Mouse (Mus musculus): ENCODE data around the gene Clpx.
"Not testable (repeated sequence)": the region's sequence is repeated elsewhere in the genome, so short reads cannot be mapped to it uniquely, and the experiment has no call there.

The Clpx gene

DNA sequence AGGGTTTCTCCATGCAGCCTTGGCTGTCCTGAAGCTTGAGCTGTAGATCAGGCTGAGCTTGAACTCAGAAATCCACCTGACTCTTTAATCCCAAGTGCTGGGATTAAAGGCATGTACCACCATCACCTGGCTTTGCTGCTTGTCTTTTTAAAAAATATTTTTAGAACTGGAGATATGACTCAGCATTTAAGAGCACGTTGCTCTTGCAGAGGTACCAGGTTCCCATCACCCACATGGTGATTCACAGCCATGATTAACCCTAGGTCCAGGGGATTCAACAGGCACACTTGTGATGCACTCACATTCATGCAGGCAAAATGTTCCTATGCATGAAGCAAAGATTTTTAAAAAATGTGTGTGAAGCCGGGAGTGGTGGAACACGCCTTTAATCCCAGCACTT is 1.6 kb upstream of the Clpx start:
- DNase-seq = no peak

DNA sequence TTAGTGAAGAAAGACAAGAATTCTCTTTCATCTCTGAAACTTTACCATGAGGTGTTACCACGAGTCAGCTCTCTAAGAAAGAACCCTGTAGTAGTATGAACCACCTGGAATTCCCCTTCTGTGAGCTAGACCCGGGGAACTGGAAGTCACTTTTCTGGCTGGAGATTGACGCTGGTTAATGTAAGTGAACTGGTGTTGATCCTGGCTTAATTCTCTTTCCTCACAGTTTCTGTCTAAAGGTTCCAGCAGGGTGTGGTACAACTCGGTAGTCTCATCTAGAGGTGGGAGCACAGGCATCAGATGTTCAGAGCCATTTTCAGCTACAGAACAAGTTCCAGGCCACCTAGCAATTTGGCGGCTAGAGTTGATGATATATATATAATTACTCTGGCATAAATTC is 941 bp upstream of the Clpx start:
- no peak for DNase-seq

GRCm38 (mm10) chr9:65293580-65293972 is 484 bp upstream of the Clpx start:
- no peak for DNase-seq

- DNase-seq = no peak
Measured at GRCm38 (mm10) chr9:65294716-65295378, 787 bp downstream of the Clpx start.

DNA sequence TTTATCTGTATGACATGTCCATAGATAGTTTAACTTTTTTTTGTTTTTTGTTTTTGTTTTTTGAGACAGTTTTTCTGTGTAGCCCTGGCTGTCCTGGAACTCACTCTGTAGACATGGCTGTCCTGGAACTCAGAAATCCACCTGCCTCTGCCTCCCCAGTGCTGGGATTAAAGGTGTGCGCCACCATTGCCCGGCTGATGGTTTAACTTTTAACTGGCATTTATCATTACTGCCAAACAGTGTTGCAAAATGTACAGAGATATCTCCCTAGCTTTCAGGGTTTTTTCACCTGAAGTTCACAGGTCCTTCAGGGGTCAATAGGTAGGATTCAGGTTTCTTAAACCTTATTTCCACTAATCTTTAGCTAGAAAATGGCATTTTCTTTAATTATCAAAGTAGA is 3.0 kb downstream of the Clpx start:
- DNase-seq = no peak

- DNase-seq = no peak
Measured at GRCm38 (mm10) chr9:65298761-65299160, 4.7 kb downstream of the Clpx start.

GRCm38 (mm10) chr9:65299650-65300049 is 5.6 kb downstream of the Clpx start:
- DNase-seq = no peak

GRCm38 (mm10) chr9:65302327-65302983 is 8.4 kb downstream of the Clpx start:
- no peak for DNase-seq

DNA sequence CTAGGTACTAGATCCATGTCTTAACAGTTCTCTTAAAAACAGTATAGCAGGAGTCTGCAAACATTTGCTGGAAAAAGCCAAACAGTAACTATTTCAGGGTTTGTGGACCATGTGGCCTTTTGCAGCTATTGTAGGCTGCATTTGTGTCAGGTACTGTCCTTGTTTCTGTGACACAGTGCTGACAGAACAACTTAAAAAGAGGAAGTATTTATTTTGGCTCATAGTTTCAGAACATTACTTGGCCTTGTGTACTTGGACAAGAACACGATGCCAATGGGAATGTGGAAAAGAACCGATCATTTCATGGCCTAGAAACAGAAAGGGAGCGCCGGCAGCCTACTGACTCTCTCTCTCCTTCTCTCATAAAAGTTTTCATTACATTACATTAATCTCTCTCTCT is 9.5 kb downstream of the Clpx start:
- DNase-seq = no peak

DNA sequence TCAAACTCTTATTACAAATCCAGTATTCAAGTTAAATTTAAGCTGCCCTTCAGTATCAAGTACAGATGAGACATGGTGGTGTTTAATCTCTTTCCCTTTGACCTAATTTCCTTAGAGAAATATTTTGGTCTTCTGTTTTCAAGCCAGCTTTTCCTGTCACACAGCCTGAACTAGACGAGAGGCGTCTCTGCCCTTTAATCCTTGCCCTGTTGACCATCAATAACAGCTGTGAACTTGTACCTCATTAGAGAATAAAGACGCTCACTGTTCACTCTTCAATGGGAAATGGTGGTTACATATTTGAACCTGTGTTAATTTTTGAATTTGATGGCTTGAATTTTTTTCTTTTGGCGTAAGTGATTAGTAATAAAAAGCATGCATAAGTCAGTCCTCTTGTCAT is 10.2 kb downstream of the Clpx start:
- peak; percentile 76 for DNase-seq

- DNase-seq = peak; percentile 55
Measured at GRCm38 (mm10) chr9:65306672-65307071, 12.6 kb downstream of the Clpx start.

GRCm38 (mm10) chr9:65308011-65308410 is 14.0 kb downstream of the Clpx start:
- no peak for DNase-seq

GRCm38 (mm10) chr9:65312669-65313357 is 18.8 kb downstream of the Clpx start:
- no peak for DNase-seq

DNA sequence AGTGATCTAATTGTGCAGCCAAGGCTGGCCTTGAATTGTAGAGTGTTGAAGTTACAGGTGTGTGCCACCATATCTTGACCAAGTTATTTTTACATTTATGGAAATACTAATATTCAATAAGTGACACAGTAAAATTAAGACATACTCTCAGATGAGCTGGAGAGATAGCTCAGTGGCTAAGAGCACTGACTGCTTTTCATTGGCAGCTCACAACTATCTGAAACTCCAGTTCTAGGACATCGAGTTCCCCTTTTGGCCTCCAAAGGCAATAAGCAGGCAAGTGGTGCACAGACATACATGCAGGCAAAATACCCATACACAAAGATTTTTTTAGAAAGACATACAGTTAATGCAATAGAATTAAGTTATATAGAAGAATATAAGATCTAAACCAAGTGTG is 19.8 kb downstream of the Clpx start:
- no peak for DNase-seq

DNA sequence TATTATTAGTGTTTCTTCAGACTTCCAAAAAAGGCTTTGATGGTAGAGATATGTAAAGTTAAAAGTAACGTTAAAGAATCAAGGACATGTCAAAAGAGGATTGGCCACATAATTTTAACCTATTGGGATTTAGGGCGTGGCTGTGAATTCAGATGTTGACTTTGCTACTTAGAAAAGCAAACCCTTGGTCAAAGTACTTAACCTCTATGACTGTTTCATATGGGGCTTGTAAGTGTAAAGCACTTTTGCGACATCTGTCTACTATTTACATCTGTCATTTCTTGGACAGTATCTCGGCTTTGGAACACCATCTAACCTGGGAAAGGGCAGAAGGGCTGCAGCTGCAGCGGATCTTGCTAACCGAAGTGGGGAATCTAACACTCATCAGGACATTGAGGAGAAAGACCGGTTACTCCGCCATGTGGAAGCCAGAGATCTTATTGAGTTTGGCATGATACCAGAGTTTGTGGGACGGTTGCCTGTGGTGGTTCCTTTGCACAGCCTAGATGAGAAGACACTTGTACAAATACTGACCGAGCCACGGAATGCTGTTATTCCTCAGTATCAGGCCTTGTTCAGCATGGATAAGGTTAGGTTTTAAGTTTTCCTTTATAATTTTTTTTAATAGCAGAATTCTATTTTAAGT is 28.3 kb downstream of the Clpx start:
- no peak for DNase-seq

DNA sequence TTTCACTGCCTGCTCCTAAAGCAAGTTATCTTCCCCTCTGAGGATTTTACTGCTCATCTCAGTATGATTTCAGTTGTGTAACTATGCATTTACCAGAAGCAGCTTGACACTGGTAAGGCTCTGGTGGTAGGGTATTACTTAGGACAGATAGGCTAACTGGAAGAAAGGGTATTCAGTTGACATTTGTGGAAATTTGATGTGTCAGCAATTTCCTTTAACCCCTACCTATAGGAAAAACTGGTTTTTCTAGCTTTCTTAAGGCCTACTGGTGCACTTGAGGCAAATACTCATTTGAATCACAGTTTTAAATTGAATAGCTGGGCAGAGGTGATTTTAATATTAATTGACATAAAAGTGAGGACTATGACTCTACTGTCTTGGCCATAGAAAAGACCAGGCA is 31.9 kb downstream of the Clpx start:
- no peak for DNase-seq

- DNase-seq = no peak
Measured at GRCm38 (mm10) chr9:65327371-65327770, 33.3 kb downstream of the Clpx start.

GRCm38 (mm10) chr9:65333958-65334357 is 39.9 kb downstream of the Clpx start:
- DNase-seq = no peak

GRCm38 (mm10) chr9:65339146-65339545 is 45.1 kb downstream of the Clpx start:
- DNase-seq = no peak

DNA sequence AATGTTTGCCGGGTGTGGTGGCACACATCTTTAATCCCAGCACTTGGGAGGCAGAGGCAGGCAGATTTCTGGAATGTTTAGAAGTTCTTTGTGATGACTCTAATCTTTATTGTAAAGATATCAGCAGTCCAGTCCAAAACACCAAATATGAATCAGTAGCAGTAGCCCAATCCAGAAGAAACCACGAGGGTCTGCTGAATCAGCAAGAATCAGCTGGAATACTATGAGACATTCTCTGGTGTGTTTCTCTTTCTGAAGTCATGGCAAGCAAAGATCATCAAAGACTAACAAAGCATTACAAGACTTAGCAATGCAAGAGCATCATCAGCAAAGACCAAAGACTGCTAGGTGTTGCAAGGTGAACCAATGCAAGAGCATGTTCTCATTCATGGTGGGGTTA is 46.4 kb downstream of the Clpx start:
- DNase-seq = no peak

DNA sequence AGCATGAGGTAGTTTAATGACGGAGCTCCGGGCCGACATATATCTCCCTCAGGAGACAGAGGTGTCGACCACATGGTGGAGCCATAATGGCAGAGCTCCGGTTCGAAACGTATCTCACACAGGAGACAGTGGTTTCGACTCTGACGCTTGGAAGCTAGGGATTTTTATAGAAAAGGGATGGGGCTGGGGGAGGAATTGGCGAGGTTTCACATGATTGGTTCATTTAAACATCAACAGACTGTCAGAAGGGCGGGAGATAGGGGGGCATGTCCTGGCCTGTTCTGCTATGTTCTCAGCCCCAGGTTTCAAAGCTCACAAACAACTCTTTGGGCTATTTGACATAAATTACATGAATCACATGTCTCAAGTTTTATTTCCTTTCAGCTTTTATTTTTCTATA is 51.4 kb downstream of the Clpx start:
- not testable (repeated sequence) for DNase-seq

DNA sequence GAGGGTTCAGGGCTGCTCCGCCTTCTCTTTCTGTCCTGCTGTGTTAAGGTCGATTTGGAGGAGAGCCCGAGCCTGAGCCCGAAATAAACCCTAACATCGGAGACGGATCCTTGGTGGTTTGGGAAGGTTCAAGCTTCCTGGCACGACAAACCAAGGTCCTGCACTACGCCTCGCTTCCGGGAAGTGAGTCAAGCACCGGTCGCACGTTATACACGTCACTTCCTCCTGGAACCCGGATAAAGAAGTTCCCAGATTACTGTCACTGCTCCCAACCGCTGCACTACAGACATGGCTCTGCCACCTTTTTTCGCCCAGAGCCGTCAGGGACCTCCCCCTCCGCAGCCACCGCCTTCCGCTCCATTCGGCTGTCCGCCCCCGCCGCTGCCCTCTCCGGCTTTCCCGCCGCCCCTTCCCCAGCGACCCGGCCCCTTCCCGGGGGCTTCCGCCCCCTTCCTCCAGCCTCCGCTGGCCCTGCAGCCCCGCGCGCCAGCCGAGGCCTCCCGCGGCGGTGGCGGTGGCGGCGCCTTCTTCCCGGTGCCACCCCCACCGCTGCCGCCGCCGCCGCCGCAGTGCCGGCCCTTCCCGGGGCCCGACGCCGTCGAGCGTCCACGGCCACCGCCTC is 51.9 kb downstream of the Clpx start, which contains the start of gene Pdcd7:
TSS of gene Pdcd7 (plus strand) at position 251 of the 622 bp plus-strand sequence.
- peak; percentile 96 for DNase-seq

DNA sequence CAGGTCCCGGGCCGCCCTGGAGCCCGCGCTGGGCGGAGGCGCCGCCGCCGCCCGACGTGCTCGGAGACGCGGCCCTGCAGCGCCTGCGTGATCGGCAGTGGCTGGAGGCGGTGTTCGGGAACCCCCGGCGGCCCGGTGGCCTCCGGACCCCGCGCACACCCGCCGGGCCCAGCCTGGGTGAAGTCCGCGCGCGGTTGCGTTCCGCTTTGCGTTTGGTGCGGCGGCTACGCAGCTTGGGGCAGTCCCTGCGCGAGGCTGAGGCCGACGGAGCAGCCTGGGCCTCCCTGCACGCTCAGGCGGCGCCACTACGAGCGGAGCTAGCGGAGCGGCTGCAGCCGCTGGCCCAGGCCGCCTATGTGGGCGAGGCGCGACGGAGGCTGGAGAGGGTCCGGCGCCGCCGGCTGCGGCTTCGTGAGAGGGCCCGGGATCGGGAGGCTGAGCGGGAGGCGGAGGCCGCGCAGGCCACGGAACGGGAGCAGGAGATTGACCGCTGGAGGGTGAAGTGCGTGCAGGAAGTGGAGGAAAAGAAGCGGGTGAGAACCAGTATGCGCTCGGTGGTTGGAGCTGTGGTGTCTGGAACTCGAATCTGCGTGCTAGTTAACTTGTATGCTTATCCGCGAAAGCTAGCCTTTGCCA is 52.5 kb downstream of the Clpx start:
- DNase-seq = peak; percentile 58

All from kidney, postnatal 14 days (tissue).